Mouse (Mus musculus) embryonic facial prominence, embryonic 15.5 days (tissue): ENCODE results near the gene Hspbap1. TPM values are rescaled to one million over a fixed set of nuclear protein-coding genes. Genes with fewer than 3 reads are reported as not detected.

Source experiments
- ATAC-seq: fragments of 200-750 bp; cut with Nextera tagmentation; 2 replicates; pipeline ENCODE4 v1.8.0; 2017; ENCODE audit warnings: low read depth, moderate TSS enrichment; ENCODE audit not compliant: insufficient number of reproducible peaks, low FRiP score, low TSS enrichment
- H3K27ac ChIP-seq: fragments of 300-500 bp; sonication (generic); replicated peaks from 2 replicates; pipeline ENCODE4 v1.5.1; 2015; ENCODE audit warnings: mild to moderate bottlenecking, inconsistent platforms
- H3K27me3 ChIP-seq: fragments of 300-500 bp; sonication (generic); 2 replicates; pipeline ENCODE4 v1.6.1; 2015; ENCODE audit warnings: inconsistent platforms
- H3K36me3 ChIP-seq: fragments of 300-500 bp; sonication (generic); 2 replicates; pipeline ENCODE4 v1.6.1; 2015; ENCODE audit warnings: mild to moderate bottlenecking, inconsistent platforms
- H3K4me1 ChIP-seq: fragments of 300-500 bp; sonication (generic); 2 replicates; pipeline ENCODE4 v1.6.1; 2015; ENCODE audit warnings: inconsistent platforms
- H3K4me2 ChIP-seq: fragments of 300-500 bp; sonication (generic); replicated peaks from 2 replicates; pipeline ENCODE4 v1.6.1; 2015; ENCODE audit warnings: mild to moderate bottlenecking, inconsistent platforms
- H3K4me3 ChIP-seq: fragments of 300-500 bp; sonication (generic); replicated peaks from 2 replicates; pipeline ENCODE4 v1.5.1; 2015; ENCODE audit warnings: mild to moderate bottlenecking, inconsistent platforms
- H3K9ac ChIP-seq: fragments of 300-500 bp; sonication (generic); 2 replicates; pipeline ENCODE4 v1.6.1; 2015; ENCODE audit warnings: inconsistent platforms
- H3K9me3 ChIP-seq: fragments of 300-500 bp; sonication (generic); replicated peaks from 2 replicates; pipeline ENCODE4 v1.6.1; 2016; ENCODE audit warnings: inconsistent platforms
- WGBS: fragments of 180-500 bp; shearing (Covaris S2); methylation state at CpG from one replicate; pipeline ENCODE4 v1.1.7; 2015; 5-methylcytosine and 5-hydroxymethylcytosine counted together
- polyA plus RNA-seq: library from polyadenylated mRNA; unstranded; fragments of >200 nt; fragmentation: Nextera tagmentation; extraction: Ambion mirVana; gene quantifications from 2 replicates; pipeline ENCODE4 v1.2.1, GENCODE M21; 2015

The Hspbap1 gene
- polyA plus RNA-seq, 1 experiment from 2014 or later: 13.9 TPM

DNA sequence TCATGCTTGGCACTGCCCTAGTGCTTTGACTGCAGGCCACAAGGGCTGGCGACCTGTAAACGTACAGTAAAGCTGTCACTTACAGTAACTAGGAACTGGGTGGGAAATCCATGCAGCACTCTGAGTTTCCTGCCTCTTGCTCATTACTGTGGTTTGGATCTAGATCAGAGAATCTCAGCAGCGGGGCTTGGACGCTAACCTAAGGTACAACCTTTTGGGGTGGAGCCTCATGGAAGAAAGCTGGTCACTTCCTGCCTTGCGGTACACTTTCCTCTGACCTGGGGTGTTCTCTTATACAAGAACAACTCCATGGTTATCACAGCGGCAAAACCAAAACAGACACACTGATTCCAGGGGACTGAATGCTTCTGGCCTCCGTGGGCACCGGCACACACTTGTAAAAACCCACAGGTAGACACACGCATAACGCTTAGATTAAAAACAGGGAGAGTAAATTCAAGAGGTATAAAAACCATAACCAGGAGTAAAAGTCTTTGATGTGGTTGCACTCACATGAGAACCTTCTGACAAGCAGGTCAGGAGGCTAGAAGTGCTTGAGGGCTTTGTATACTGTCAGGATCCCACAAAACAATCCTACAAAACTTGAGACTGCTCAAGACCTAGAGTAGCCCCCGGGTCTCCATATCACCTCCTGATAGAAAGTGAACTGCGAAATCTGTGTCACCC, 27.8 kb upstream of the Hspbap1 start:
- Histone ChIP-seq H3K9ac (no peak overlapping the region), H3K4me2 (no peak overlapping the region), H3K9me3 (no peaks in the 10 kb centered on the region), H3K27ac (no peak overlapping the region), H3K36me3 (no peaks in the 10 kb centered on the region), H3K4me3 (no peak overlapping the region), H3K4me1 (peaks cover 10% of the 10 kb centered on the region; the same call in 1 of the 2 replicates), H3K27me3 (no peaks in the 10 kb centered on the region)
- ATAC-seq: no peak
- WGBS: 53% methylated on average over 12 of the region's 12 CpGs

DNA sequence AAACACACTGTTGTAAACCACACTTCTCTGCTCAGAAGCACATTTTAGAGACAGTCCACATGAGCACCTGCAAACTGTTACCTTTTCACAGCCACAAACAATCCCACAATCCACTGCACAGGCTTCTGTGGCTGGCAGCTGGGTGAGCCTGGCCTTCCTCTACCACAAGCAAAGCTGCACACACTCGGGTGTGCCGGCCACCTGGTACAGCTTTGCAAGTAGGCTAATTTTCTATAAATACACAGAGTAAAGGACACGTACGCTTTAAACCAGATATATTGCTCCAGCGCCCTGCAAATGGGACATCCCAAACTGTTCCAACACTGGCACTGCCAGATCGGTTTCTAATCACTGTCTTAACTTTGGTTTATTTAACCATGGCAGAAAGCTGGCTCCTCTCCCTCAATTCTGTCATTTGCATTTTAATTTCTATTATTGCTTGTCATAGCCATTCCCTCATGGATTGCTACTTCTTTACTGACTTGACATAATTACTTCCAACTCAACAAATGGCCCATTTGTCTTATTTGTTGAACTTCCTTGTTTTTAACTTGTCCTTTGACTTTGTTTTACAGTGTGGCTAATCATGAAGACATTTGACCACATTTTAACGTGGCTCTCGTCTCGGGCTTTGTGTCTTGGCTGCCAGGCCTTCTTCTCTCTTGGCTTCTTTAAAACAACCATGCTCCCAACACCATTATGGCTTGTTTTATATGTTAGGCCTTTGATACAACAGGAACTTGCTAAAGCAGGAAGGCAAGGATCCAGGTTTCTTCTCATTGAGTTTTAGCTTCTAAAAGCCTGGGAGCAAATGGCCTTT, 22.5 kb upstream of the Hspbap1 start:
- H3K27ac ChIP-seq: no peak overlapping the region
- ATAC-seq: no peak
- H3K36me3 ChIP-seq: no peaks in the 10 kb centered on the region
- H3K9ac ChIP-seq: no peak overlapping the region
- no peak overlapping the region for H3K4me3 ChIP-seq
- H3K4me2 ChIP-seq: no peak overlapping the region
- H3K4me1 ChIP-seq: peaks cover 7% of the 10 kb centered on the region; the same call in 1 of the 2 replicates
- no peaks in the 10 kb centered on the region for H3K27me3 ChIP-seq
- 63% methylated on average over 9 of the region's 9 CpGs for WGBS
- H3K9me3 ChIP-seq: no peaks in the 10 kb centered on the region

DNA sequence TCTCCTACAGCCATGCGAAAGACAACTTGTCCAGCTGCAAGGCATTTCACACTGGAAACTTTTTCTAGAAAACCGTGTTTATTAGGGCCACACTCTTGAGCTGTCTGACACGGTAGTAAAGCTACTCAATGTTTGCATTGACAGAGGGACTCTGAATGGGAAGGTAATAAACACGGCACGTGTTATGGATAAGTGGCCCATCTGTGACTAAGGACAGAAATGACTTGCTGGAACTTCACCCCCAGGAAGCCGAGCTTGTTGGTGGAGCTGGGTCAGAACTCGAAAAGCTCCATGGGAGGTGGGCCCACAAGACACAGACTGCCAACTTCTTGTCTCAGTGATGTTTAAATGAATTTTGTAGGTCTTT, 22.0 kb upstream of the Hspbap1 start:
- ATAC-seq: no peak
- no peaks in the 10 kb centered on the region for H3K9me3 ChIP-seq
- no peaks in the 10 kb centered on the region for H3K36me3 ChIP-seq
- no peak overlapping the region for H3K27ac ChIP-seq
- no peaks in the 10 kb centered on the region for H3K27me3 ChIP-seq
- no peak overlapping the region for H3K4me2 ChIP-seq
- no peak overlapping the region for H3K4me3 ChIP-seq
- 75% methylated on average over 7 of the region's 7 CpGs for WGBS
- no peak overlapping the region for H3K9ac ChIP-seq
- peaks cover 7% of the 10 kb centered on the region; the same call in 1 of the 2 replicates for H3K4me1 ChIP-seq

DNA sequence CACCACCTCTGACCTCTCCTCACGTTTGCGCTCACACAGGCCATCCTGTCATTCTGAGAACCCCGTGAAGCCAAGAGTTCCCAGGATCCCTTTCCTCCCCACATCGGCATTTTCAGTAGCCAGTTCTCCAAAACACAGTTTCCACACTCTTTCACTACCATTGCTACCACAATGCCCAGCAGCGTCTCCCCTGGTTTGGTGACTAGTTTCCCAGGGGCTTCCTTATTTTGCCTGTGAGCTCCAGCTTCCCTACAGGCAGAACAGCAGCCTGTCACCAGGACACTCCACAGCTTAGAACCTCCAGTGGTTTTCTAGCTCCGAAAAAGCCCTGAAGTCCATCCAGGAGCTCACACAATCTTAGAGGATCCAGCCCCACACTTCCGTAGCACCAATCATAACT, 20.8 kb upstream of the Hspbap1 start:
- Histone ChIP-seq H3K27me3 (no peaks in the 10 kb centered on the region), H3K4me3 (no peak overlapping the region), H3K4me2 (no peak overlapping the region), H3K9ac (no peak overlapping the region), H3K27ac (no peak overlapping the region), H3K4me1 (peaks cover 7% of the 10 kb centered on the region; the same call in 1 of the 2 replicates), H3K36me3 (no peaks in the 10 kb centered on the region), H3K9me3 (no peaks in the 10 kb centered on the region)
- 63% methylated on average over 7 of the region's 7 CpGs for WGBS
- ATAC-seq: no peak

DNA sequence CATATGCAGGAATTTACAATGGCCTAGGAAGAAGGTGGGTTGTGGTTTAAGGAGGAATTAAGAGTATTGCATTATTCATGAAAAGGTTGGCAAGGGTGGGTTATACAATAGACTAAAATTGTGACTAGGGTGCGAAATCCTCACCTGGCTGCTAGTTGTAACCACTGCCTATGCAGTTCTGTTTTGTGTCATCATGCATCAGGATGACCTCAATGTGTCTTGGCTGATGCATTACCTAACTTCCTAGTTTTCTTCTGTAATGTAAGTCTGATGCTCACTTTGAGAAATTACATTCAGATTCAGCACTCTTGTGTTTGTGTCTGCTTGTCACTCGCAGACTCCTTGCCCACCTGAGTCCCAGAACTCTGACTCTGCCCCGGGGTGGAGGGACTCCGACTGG, 18.3 kb upstream of the Hspbap1 start:
- H3K9ac ChIP-seq: no peak overlapping the region
- no peak overlapping the region for H3K4me3 ChIP-seq
- no peak for ATAC-seq
- 85% methylated on average over 4 of the region's 4 CpGs for WGBS
- no peaks in the 10 kb centered on the region for H3K27me3 ChIP-seq
- H3K4me1 ChIP-seq: peaks cover 14% of the 10 kb centered on the region
- no peak overlapping the region for H3K27ac ChIP-seq
- H3K9me3 ChIP-seq: no peaks in the 10 kb centered on the region
- no peak overlapping the region for H3K4me2 ChIP-seq
- H3K36me3 ChIP-seq: no peaks in the 10 kb centered on the region

DNA sequence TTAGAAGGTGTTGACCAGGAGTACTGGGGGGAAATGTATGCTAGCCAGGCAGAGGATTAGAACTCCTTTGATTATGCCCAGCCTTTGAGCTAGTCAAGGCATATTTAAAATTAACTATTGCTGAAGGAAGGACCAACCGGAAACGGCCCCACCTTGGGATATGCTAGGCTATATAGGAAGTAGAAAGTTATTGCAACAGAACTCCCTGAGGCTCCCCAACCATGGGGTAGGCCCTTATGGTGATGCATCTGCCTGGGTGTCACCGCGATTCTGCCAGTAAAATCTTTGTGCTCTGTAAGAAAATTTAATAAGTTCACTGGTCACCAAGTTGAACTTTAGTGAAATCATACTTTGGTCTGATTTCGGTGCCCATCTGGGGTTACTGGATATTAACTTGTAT, 16.2 kb upstream of the Hspbap1 start:
- H3K27ac ChIP-seq: no peak overlapping the region
- no peaks in the 10 kb centered on the region for H3K27me3 ChIP-seq
- no peaks in the 10 kb centered on the region for H3K36me3 ChIP-seq
- WGBS: 84% methylated on average over 5 of the region's 5 CpGs
- H3K9ac ChIP-seq: no peak overlapping the region
- no peak overlapping the region for H3K4me3 ChIP-seq
- H3K9me3 ChIP-seq: no peaks in the 10 kb centered on the region
- H3K4me2 ChIP-seq: no peak overlapping the region
- peaks cover 7% of the 10 kb centered on the region for H3K4me1 ChIP-seq
- no peak for ATAC-seq

DNA sequence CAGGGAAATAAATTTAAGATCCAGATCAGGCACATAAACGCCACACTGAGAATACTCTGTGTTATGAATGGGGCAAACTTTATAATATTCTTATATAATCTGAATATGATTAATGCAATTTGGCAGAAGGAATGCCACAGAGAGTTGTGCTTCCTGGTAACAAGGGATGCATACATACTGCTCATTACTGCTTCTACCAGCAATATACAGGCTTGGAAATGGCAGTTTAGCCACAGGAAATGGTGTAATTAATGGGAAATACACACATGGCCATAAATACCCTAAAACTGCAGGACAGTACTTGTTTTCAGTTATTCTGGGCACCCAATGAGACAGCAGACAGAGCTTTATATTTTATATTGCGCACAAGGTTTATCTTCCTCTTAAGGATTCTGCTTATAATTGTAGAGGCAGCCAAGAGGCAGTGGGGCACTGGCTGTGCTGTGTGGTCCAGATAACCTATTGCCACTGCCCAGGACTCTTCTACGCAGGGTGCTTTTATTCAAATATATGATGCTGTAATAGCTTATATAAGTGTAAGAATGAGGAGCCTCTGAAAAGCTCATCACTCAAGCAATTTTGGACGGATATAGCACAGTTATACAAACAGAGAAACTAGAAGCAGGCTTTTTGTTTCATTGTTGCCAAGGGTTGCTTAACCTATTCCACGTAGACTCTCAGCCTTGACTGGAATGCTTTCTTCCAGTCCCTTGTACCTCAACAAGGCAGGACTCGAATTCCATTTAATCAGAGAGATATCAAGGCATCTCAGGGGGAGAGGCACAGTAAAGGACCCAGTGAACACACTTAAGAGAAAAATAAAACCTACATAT, 14.5 kb upstream of the Hspbap1 start:
- H3K4me3 ChIP-seq: no peak overlapping the region
- no peaks in the 10 kb centered on the region for H3K9me3 ChIP-seq
- 70% methylated on average over 6 of the region's 6 CpGs for WGBS
- no peaks in the 10 kb centered on the region for H3K27me3 ChIP-seq
- no peak for ATAC-seq
- H3K36me3 ChIP-seq: no peaks in the 10 kb centered on the region
- H3K27ac ChIP-seq: no peak overlapping the region
- no peak overlapping the region for H3K9ac ChIP-seq
- H3K4me1 ChIP-seq: peaks cover 7% of the 10 kb centered on the region
- H3K4me2 ChIP-seq: no peak overlapping the region

DNA sequence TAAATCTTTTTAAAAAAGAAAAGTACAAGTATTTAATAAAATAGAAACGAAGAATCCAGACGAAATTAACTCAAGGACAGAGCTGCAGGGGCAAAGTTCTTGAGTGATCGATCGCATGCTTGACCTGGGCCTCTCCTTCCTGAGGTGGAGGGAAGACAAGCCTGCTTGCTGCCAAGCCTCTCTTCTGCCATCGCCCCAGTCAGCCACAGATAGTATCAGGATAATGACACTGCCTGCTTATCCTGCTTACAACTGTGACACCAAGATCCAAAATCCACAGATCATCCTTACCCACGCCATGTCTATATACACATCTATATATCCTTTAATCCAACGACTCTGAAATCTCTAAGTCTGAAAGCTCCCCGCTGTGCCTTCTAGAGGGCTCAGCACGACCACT, 13.5 kb upstream of the Hspbap1 start:
- H3K9ac ChIP-seq: no peak overlapping the region
- peaks cover 7% of the 10 kb centered on the region for H3K4me1 ChIP-seq
- 88% methylated on average over 9 of the region's 9 CpGs for WGBS
- no peaks in the 10 kb centered on the region for H3K9me3 ChIP-seq
- no peaks in the 10 kb centered on the region for H3K36me3 ChIP-seq
- no peak overlapping the region for H3K27ac ChIP-seq
- no peak overlapping the region for H3K4me2 ChIP-seq
- no peaks in the 10 kb centered on the region for H3K27me3 ChIP-seq
- ATAC-seq: no peak
- no peak overlapping the region for H3K4me3 ChIP-seq

DNA sequence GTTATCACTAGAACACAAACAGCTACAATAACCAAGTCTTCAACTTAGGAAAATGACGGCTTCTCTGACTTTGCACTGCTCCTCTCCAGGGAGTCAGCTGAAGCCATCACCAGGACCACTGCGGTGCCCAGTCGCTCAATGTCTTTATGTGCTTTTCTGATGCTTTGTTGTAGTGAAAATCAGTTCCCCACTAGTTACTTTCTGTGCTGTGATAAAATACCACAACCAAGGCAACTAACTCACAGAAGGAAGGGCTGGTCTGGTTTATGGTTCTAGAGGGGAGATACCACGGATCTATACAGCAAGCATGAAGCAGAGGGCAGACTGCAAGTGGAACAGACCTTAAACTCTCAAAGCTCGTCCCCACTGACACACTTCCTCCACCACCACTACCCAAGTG, 10.8 kb upstream of the Hspbap1 start:
- no peak overlapping the region for H3K9ac ChIP-seq
- ATAC-seq: no peak
- H3K4me1 ChIP-seq: peaks cover 7% of the 10 kb centered on the region
- no peak overlapping the region for H3K27ac ChIP-seq
- H3K4me3 ChIP-seq: no peak overlapping the region
- H3K4me2 ChIP-seq: no peak overlapping the region
- H3K36me3 ChIP-seq: no peaks in the 10 kb centered on the region
- no peaks in the 10 kb centered on the region for H3K27me3 ChIP-seq
- 83% methylated on average over 5 of the region's 5 CpGs for WGBS
- H3K9me3 ChIP-seq: no peaks in the 10 kb centered on the region

DNA sequence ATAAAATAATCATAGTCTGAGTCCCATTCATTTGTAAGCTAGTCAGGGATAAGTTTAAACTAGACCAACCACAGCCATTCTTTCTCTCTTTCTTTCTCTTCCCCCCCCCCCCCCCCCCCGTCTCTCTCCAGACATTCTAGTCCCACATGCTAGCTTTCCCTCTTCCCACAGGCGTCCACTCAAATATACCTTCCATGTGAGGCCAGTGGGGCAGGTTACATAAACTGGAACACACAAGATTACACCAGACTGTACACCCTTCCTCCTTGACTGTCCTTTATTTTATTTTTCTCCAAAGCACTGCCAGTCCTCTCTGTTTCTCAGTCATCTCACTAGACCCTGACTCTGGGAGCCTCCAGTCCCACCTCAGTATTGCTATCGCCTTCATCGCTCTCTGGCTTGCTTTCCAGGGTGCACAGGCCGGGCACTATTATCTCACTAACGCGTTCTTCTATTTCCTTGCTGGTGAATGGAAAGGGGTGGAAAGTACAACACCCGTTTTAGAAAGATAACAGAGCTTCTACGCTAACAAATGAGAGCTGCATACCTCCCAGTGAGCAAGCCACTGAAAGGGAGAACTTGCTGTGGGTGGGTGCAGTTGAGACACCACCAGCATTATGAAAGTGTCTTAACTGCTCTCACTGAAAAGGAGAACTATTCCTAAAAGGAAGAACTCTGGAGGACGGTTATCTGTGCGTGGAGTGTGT, 6.4 kb upstream of the Hspbap1 start:
- no peak for ATAC-seq
- H3K27ac ChIP-seq: no peak overlapping the region
- no peak overlapping the region for H3K9ac ChIP-seq
- no peaks in the 10 kb centered on the region for H3K9me3 ChIP-seq
- H3K36me3 ChIP-seq: no peaks in the 10 kb centered on the region
- peaks cover 12% of the 10 kb centered on the region for H3K4me1 ChIP-seq
- WGBS: 85% methylated on average over 11 of the region's 11 CpGs
- H3K27me3 ChIP-seq: no peaks in the 10 kb centered on the region
- H3K4me3 ChIP-seq: no peak overlapping the region
- H3K4me2 ChIP-seq: no peak overlapping the region

DNA sequence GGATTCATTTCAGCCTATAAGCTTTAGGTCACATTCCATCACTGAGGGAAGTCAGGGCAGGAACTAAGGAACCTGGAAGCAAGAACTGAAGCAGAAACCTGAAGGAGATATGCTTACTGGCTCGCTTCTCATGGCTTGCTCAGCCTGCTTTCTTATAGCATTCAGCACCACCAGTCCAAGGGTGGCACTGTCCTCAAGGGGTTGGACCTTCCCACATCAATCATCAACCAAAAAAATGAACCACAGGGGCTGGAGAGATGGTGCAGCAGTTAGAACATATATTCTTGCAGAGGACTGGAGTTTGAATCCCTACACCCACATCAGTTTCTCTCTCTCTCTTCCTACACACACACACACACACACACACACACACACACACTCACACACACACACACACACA, 5.2 kb upstream of the Hspbap1 start:
- H3K4me1 ChIP-seq: peaks cover 14% of the 10 kb centered on the region
- H3K9ac ChIP-seq: no peak overlapping the region
- H3K27me3 ChIP-seq: no peaks in the 10 kb centered on the region
- H3K9me3 ChIP-seq: no peaks in the 10 kb centered on the region
- H3K4me3 ChIP-seq: no peak overlapping the region
- no peak for ATAC-seq
- H3K36me3 ChIP-seq: no peaks in the 10 kb centered on the region
- H3K4me2 ChIP-seq: no peak overlapping the region
- 83% methylated on average over 1 of the region's 1 CpGs for WGBS
- no peak overlapping the region for H3K27ac ChIP-seq
